Mouse (Mus musculus) thymus, adult 2 months (tissue): ENCODE measurements around the gene Ninj2.

Source experiments
- CTCF ChIP-seq: fragments of 200-500 bp; IDR thresholded peaks from 2 replicates; pipeline ENCODE4 v1.5.1; 2012; ENCODE audit warnings: mild to moderate bottlenecking, control low read depth, low read length, moderate library complexity, borderline replicate concordance; ENCODE audit not compliant: control insufficient read depth, poor library complexity, insufficient read depth; ENCODE audit errors: extremely low read depth
- POLR2A ChIP-seq: fragments of 200-500 bp; IDR thresholded peaks from 2 replicates; pipeline ENCODE4 v1.6.1; 2012; ENCODE audit warnings: mild to moderate bottlenecking, low read length, control low read depth, moderate library complexity; ENCODE audit not compliant: control insufficient read depth, poor library complexity, insufficient read depth; ENCODE audit errors: extremely low read depth

DNA sequence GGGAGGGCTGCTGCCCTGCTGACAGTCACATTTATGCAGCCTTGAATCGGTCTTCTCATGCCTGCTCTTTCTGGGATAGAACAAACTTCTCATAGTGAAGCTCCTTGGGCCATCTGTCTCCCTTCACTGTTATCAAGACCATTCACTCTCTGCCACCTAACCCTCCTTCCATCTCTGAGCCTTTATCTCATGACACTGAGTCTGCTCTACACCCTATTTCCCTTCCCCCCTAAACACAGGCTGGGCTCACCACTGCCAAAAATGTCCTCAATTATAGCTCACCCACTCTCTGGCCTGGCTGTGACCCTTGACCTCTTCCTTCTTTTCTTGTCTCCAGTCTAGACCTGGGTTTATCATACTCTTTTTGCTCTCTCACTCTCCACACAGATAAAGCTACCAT is 123.6 kb downstream of the Ninj2 start:
- TF ChIP-seq POLR2A (no peak), CTCF (no peak)
